Mouse (Mus musculus): ENCODE data around the gene Art2b. TPM values are rescaled to one million over a fixed set of nuclear protein-coding genes. Genes with fewer than 3 reads are reported as not detected.
"Not testable (repeated sequence)": the region's sequence is repeated elsewhere in the genome, so short reads cannot be mapped to it uniquely, and the experiment has no call there.

The Art2b gene
- polyA plus RNA-seq, 1 experiment, result 1.0 TPM

DNA sequence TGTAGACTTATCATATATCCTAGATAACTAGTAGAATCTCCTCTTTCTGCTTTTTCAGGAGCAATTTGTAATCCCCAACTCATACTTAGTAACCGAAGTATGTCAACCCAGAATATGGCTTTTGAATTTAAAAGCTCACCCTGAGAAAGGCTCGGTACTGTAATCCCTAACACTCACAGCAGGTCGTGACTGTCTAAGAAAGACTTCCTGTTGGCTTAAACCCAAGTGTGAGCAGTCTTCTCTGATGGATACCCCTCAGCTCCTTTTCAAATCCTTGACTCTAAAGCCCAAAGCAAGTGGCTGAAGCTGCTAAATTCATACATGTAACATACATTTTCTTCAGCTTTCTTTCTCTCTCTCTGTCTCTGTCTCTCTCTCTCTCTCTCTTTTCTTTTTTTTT is 11.0 kb downstream of the Art2b start:
- no peaks in the 10 kb centered on the region for H3K4me1 ChIP-seq (ENCODE audit: control insufficient read depth, insufficient read depth, low read length)
- H3K4me3 ChIP-seq (replicated peaks; ENCODE audit: extremely low read depth, low read depth, low read length), result no peak overlapping the region
- 26% methylated on average over 3 of the region's 3 CpGs for WGBS
- no peak for DNase-seq
- no peak for TF ChIP-seq CTCF (IDR thresholded peaks at IDR 0.05; ENCODE audit: insufficient read depth, low read length)
- no peak for TF ChIP-seq POLR2A (IDR thresholded peaks at IDR 0.05; ENCODE audit: borderline replicate concordance, extremely low read depth, low read depth, low read length)

DNA sequence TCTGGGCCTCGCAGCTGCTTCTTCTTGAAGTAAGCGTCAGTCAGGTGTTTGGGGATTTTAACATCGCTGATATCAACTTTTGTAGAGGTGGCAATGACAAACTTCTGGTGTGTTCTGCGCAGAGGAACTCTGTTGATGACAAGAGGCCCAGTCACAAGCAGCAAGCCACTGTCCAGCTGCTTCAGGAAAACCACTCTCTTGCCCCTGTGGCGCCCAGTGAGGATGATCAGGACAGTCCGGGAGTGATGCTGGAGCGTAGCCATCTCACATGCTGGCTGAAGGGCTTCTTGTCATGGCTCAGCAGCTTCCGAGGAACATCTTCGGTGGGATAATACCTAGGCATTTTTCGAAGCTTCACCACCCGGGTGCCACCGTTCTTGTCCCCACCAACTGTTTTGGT is 11.8 kb downstream of the Art2b start:
- 77% methylated on average over 12 of the region's 12 CpGs for WGBS
- not testable (repeated sequence) for H3K4me1 ChIP-seq (ENCODE audit: control insufficient read depth, insufficient read depth, low read length)

DNA sequence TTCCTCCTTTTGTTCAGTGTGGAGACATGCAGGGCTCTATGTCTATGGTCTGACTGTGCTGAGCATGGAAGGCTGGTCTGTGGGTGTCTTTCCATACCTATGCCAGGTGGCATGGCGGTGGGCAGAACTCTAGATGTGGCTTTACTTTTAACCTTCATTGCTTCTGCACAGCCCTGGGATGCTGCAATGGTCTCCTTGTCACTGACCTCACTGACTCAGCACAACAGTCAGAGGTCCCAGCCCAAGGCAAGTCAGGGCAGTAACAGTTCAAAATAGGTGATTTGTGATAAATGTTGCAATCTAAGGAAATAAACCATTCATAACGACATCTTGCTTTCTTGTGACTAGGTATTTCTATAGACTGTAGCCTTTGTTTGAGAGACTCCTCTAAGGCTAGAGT is 21.3 kb downstream of the Art2b start:
- H3K4me1 ChIP-seq (ENCODE audit: control insufficient read depth, insufficient read depth, low read length), result no peaks in the 10 kb centered on the region
- 90% methylated on average over 2 of the region's 2 CpGs for WGBS
- no peak for TF ChIP-seq POLR2A (IDR thresholded peaks at IDR 0.05; ENCODE audit: borderline replicate concordance, extremely low read depth, low read depth, low read length)
- TF ChIP-seq CTCF (IDR thresholded peaks at IDR 0.05; ENCODE audit: insufficient read depth, low read length), result no peak
- no peak overlapping the region for H3K4me3 ChIP-seq (replicated peaks; ENCODE audit: extremely low read depth, low read depth, low read length)
- DNase-seq, result no peak

More for the DNA sequence above, 11.8 kb downstream of the Art2b start:
- DNase-seq; H3K4me3 ChIP-seq (replicated peaks; ENCODE audit: extremely low read depth, low read depth, low read length): not testable (repeated sequence)

DNA sequence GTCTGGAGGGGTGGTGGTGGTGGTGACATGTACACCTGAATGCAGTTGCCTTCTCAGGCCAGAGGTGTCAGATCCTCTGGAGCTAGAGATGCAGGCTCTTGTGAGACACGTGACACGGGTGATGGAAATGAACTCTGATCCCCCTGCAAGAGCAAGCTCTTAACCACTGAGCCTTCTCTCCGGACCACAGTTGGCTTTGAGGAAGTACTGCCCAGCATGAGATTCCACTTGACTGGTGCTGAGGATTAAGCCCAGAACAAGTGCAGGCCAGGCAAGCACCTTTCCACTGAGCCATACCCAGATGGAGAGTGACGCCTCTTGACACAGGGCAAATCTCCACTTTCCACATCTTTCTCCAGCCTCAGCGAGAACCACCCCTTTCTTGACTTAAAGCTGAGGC is 26.0 kb downstream of the Art2b start:
- DNase-seq; H3K4me3 ChIP-seq (replicated peaks; ENCODE audit: extremely low read depth, low read depth, low read length); H3K4me1 ChIP-seq (ENCODE audit: control insufficient read depth, insufficient read depth, low read length): not testable (repeated sequence)
- WGBS, result 60% methylated on average over 5 of the region's 5 CpGs

DNA sequence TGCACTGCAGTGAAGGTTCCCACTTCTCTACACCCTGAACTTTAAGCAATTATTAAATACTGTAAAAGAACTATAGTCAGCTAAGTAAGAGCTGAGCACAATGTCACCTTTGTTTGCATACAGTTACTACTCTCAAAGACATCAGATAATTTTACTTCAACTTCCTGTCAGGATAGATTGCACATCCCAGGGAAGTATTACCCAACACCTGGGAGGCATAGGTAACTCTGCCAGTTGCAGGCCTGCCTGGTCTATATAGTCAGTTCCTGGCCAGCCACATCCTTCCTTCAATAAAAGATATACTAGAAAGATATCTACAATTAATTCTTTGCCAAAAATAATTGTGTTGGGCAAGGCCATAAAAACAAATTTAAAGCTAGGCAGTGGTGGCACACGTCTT is 28.0 kb downstream of the Art2b start:
- 69% methylated on average over 1 of the region's 1 CpGs for WGBS
- H3K4me3 ChIP-seq (replicated peaks; ENCODE audit: extremely low read depth, low read depth, low read length), result no peak overlapping the region
- no peak for DNase-seq
- TF ChIP-seq CTCF (IDR thresholded peaks at IDR 0.05; ENCODE audit: insufficient read depth, low read length) (no peak), POLR2A (IDR thresholded peaks at IDR 0.05; ENCODE audit: borderline replicate concordance, extremely low read depth, low read depth, low read length) (no peak)
- H3K4me1 ChIP-seq (ENCODE audit: control insufficient read depth, insufficient read depth, low read length), result no peaks in the 10 kb centered on the region

DNA sequence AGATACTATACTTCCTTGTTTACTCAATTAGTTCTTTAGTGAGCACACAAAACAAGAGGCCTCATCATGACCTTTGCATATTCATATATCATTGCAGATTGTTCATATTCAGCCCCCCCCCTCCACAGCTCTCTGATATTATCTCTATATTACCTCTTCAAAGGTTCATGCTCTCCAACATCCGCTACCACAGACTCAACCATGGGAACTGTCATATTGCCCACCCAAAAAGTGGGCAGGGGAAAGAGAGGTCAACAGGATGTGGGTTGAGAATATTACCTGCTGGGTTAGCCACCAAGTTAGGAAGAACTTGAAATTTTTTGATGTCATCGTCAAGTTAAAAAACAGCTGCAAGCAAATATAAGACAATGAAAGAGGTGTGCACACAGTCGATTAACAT is 29.9 kb downstream of the Art2b start:
- WGBS, result 88% methylated on average over 3 of the region's 3 CpGs
- H3K4me3 ChIP-seq (replicated peaks; ENCODE audit: extremely low read depth, low read depth, low read length); DNase-seq; H3K4me1 ChIP-seq (ENCODE audit: control insufficient read depth, insufficient read depth, low read length): not testable (repeated sequence)

DNA sequence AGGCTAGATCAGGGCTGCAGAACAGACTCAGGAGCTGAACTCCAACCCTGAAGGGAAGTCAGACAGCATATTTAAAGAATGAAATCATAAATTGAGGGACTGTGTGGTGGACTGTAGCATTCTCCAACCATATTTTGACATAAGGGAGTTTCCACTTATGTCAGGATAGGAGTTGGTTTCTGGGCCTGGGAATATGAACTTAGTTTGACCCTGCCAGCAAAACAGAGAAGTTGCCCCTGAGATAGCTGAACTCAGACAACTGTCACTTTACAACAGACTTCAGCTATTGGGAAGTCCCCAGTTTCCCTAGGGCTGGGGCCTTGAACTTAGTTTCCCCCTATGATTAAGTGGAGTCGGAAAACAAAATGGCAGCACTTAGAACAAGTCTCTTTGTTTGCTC is 33.9 kb downstream of the Art2b start:
- no peak overlapping the region for H3K4me3 ChIP-seq (replicated peaks; ENCODE audit: extremely low read depth, low read depth, low read length)
- no peak for DNase-seq
- 100% methylated on average over 1 of the region's 1 CpGs for WGBS
- no peaks in the 10 kb centered on the region for H3K4me1 ChIP-seq (ENCODE audit: control insufficient read depth, insufficient read depth, low read length)
- TF ChIP-seq POLR2A (IDR thresholded peaks at IDR 0.05; ENCODE audit: borderline replicate concordance, extremely low read depth, low read depth, low read length) (no peak), CTCF (IDR thresholded peaks at IDR 0.05; ENCODE audit: insufficient read depth, low read length) (no peak)

DNA sequence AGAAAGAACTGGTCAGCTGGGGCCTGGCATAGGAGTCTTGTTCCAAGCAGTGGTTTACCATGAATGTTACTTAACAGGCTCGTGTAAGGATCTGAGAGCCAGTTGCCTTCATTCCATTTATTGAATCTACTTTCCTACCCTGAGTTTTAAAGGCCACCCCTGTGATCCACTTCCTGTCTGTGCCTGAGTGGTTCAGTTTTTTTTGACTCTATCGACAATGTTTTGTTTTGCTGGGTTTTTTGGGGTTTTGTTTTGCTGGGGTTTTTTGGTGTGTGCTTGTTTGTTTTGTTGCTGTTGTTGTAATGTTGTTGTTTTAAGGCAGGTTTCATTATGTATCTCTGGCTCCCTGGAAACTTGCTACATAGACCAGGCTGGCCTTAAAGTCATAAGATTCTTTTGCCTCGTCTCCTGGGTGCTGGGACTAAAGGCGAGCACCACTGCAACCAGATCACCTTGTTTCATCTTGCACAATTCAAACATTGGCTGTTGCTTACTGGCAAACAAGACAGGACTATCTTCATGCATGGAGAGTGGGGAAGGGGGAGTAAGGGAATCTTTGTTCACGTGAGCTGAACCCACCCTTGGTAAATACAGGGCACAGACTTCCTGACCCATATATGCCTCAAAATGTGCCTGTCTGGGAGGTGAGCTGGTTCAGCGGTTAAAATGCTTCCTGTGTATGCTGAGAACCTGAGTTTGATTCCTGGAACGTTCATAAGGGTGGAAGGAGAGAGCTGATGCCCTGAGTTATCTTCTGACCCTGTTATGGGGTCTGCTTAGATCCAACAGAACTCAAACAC is 34.5 kb downstream of the Art2b start:
- Histone ChIP-seq H3K4me3 (replicated peaks; ENCODE audit: extremely low read depth, low read depth, low read length) (no peak overlapping the region), H3K4me1 (ENCODE audit: control insufficient read depth, insufficient read depth, low read length) (no peaks in the 10 kb centered on the region)
- no peak for DNase-seq
- 43% methylated on average over 7 of the region's 7 CpGs for WGBS
- TF ChIP-seq CTCF (IDR thresholded peaks at IDR 0.05; ENCODE audit: insufficient read depth, low read length) (no peak), POLR2A (IDR thresholded peaks at IDR 0.05; ENCODE audit: borderline replicate concordance, extremely low read depth, low read depth, low read length) (no peak)

DNA sequence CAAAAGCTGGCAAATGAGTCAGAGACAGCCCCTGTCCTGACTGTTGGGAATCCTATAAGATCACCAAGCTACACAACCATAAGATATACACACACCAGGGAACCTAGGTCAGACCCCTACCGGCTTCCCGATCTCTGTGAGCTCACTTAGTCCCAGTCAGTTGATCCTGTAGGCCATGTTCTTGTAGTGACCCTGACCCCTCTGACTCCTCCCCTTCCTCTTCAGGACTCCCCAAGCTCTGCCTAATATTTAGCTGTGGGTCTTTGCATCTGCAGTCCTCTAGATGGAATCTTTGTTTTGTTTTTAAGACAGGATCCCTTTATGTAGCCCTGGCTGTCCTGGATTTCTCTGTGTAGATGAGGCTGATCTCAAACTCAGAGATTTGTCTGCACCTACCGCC is 36.1 kb downstream of the Art2b start:
- DNase-seq, result no peak
- Histone ChIP-seq H3K4me3 (replicated peaks; ENCODE audit: extremely low read depth, low read depth, low read length) (no peak overlapping the region), H3K4me1 (ENCODE audit: control insufficient read depth, insufficient read depth, low read length) (no peaks in the 10 kb centered on the region)
- 81% methylated on average over 3 of the region's 3 CpGs for WGBS
- TF ChIP-seq CTCF (IDR thresholded peaks at IDR 0.05; ENCODE audit: insufficient read depth, low read length) (no peak), POLR2A (IDR thresholded peaks at IDR 0.05; ENCODE audit: borderline replicate concordance, extremely low read depth, low read depth, low read length) (no peak)

DNA sequence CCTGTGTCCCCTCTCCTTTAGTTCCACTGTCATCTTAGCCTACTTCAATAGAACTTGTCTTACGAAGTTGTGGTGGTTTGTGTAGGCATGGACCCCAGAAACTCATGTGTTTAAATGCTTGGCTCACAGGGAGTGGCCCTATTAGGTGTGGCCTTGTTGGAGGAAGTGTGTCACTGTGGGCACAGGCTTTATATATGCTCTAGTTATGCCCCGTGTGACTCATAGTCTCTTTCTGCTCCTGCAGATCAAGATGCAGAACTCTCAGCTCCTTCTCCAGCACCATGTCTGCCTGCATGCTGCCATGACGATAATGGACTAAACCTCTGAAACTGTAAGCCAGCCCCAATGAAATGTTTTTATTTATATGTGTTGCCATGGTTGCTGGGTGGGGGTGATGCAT is 37.7 kb downstream of the Art2b start:
- Histone ChIP-seq H3K4me1 (ENCODE audit: control insufficient read depth, insufficient read depth, low read length) (no peaks in the 10 kb centered on the region), H3K4me3 (replicated peaks; ENCODE audit: extremely low read depth, low read depth, low read length) (no peak overlapping the region)
- TF ChIP-seq CTCF (IDR thresholded peaks at IDR 0.05; ENCODE audit: insufficient read depth, low read length) (no peak), POLR2A (IDR thresholded peaks at IDR 0.05; ENCODE audit: borderline replicate concordance, extremely low read depth, low read depth, low read length) (no peak)
- WGBS, result 65% methylated on average over 3 of the region's 3 CpGs
- no peak for DNase-seq

DNA sequence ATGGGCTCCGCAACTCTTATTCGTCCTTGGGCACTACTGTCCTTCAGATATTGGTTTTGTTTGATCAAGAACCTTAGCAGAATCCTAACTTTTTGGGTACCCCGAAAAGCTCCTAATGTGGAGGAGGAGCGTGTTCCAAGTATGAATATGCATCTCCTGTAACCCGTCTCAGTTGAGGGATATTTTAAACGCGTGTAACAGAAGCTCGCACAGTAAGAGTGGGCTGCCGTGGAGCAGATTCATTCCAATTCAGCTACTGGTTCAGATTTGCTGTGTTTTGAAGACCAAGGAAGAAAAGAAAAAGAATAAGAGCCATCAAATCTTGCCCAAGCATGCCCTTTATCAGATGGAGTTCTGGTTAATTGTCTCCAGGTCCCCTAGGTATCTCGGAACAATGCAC is 43.7 kb downstream of the Art2b start:
- Histone ChIP-seq H3K4me3 (replicated peaks; ENCODE audit: extremely low read depth, low read depth, low read length) (no peak overlapping the region), H3K4me1 (ENCODE audit: control insufficient read depth, insufficient read depth, low read length) (no peaks in the 10 kb centered on the region)
- WGBS, result 82% methylated on average over 10 of the region's 10 CpGs
- TF ChIP-seq CTCF (IDR thresholded peaks at IDR 0.05; ENCODE audit: insufficient read depth, low read length), result no peak
- no peak for TF ChIP-seq POLR2A (IDR thresholded peaks at IDR 0.05; ENCODE audit: borderline replicate concordance, extremely low read depth, low read depth, low read length)
- DNase-seq, result no peak

Data from lung, adult 2 months (tissue).